ENCODE assay signal across 8 mouse cellular contexts in the genomic region with DNA sequence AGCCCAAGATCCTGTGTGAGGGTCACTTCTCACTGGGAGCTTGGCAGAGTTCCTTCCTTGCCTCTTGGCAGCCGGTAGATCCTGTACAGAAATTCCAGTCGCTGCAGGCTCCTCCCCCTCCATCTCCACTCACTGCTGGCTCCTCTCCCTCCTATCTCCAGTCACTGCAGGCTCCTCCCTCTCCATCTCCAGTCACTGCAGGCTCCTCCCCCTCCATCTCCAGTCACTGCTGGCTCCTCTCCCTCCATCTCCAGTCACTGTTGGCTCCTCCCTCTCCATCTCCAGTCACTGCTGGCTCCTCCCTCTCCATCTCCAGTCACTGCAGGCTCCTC. TPM values are rescaled to one million over a fixed set of nuclear protein-coding genes. Genes with fewer than 3 reads are reported as not detected.
A peak's percentile ranks its signal among the peaks of the same experiment; 100 is the strongest.
DNase-seq lines count a peak whose midpoint lies in the region; ATAC-seq and TF ChIP-seq lines count a peak whose summit lies in the region.
"Had no signal": no experiment of that assay in that cellular context is flagged by ENCODE, and none has a peak within 500 bp of the region (broad histone marks: within the 10 kb centered on the region; RNA-seq: fewer than 3 reads in every experiment).

No protein-coding gene starts in this region.

- no peak overlapping the region for H3K9ac ChIP-seq in forebrain, embryonic 16.5 days (replicated peaks; ENCODE audit: low read depth, low read length)
- no peak overlapping the region for H3K9ac ChIP-seq in limb, embryonic 11.5 days (ENCODE audit: low read length)
- no peak overlapping the region for H3K9ac ChIP-seq in neural tube, embryonic 13.5 days

- TF ChIP-seq CTCF in E14TG2a.4 (conservative IDR thresholded peaks at IDR 0.05; ENCODE audit: low read length) = no peak
- no peak for TF ChIP-seq CTCF in layer of hippocampus, adult 2 months (conservative IDR thresholded peaks at IDR 0.05)

- peak; percentile 28; the same call in 1 of the 2 replicates for ATAC-seq in forebrain, embryonic 16.5 days
- ATAC-seq in limb, embryonic 11.5 days (ENCODE audit: insufficient number of reproducible peaks, low FRiP score, low TSS enrichment, low read depth) = no peak; the same call in 1 of the 2 replicates
- peak; percentile 48 for ATAC-seq in neural tube, embryonic 13.5 days (ENCODE audit: low read depth)

- 0% methylated on average over 2 of the region's 2 CpGs for WGBS in forebrain, embryonic 16.5 days
- WGBS in limb, embryonic 11.5 days = 3% methylated on average over 2 of the region's 2 CpGs
- 0% methylated on average over 2 of the region's 2 CpGs for WGBS in neural tube, embryonic 13.5 days

- H3K36me3 ChIP-seq in E14TG2a.4 (ENCODE audit: insufficient read depth, low read length) = no peaks in the 10 kb centered on the region
- no peaks in the 10 kb centered on the region for H3K36me3 ChIP-seq in forebrain, embryonic 16.5 days (ENCODE audit: control insufficient read depth, insufficient read depth)
- no peaks in the 10 kb centered on the region for H3K36me3 ChIP-seq in limb, embryonic 11.5 days (ENCODE audit: control insufficient read depth, insufficient read depth, low read length)
- H3K36me3 ChIP-seq in neural tube, embryonic 13.5 days = no peaks in the 10 kb centered on the region

- peak overlapping the region; percentile 39; the same call in 1 of the 2 replicates for H3K4me3 ChIP-seq in E14TG2a.4 (replicated peaks; ENCODE audit: low read length)
- no peak overlapping the region for H3K4me3 ChIP-seq in forebrain, embryonic 16.5 days (replicated peaks; ENCODE audit: low read length)
- no peak overlapping the region for H3K4me3 ChIP-seq in limb, embryonic 11.5 days (ENCODE audit: low read depth, low read length)
- no peak overlapping the region for H3K4me3 ChIP-seq in neural tube, embryonic 13.5 days
- H3K4me3 ChIP-seq in layer of hippocampus, adult 2 months = no peak overlapping the region
- H3K4me3 ChIP-seq: erythroblast, embryonic 14.5 days had no signal

- peak; percentile 52 for DNase-seq in 3T3-L1 (ENCODE audit: low read depth, low spot score)
- DNase-seq in limb, embryonic 11.5 days (ENCODE audit: low spot score) = peak; percentile 50
- no peak for DNase-seq in frontal cortex, adult 2 months (ENCODE audit: extremely low spot score in 1 of 2, low spot score in 1 of 2)
- no peak for DNase-seq in layer of hippocampus, adult 2 months (ENCODE audit: low spot score in 2 of 2)

- H3K9me3 ChIP-seq in E14TG2a.4 (ENCODE audit: low read length) = peaks cover 7% of the 10 kb centered on the region; the same call in 1 of the 2 replicates
- H3K9me3 ChIP-seq in forebrain, embryonic 16.5 days (ENCODE audit: control insufficient read depth, low read length) = no peaks in the 10 kb centered on the region
- no peaks in the 10 kb centered on the region for H3K9me3 ChIP-seq in limb, embryonic 11.5 days (ENCODE audit: control insufficient read depth, low read length)
- no peaks in the 10 kb centered on the region for H3K9me3 ChIP-seq in neural tube, embryonic 13.5 days

- no peak overlapping the region for H3K27ac ChIP-seq in forebrain, embryonic 16.5 days (ENCODE audit: low read length)
- no peak overlapping the region; the same call in 1 of the 2 replicates for H3K27ac ChIP-seq in limb, embryonic 11.5 days (replicated peaks; ENCODE audit: low read depth, low read length)
- H3K27ac ChIP-seq in neural tube, embryonic 13.5 days (replicated peaks) = no peak overlapping the region
- H3K27ac ChIP-seq in layer of hippocampus, adult 2 months = no peak overlapping the region

- peaks cover 26% of the 10 kb centered on the region for H3K27me3 ChIP-seq in E14TG2a.4 (ENCODE audit: insufficient read depth, low read length)
- no peaks in the 10 kb centered on the region for H3K27me3 ChIP-seq in forebrain, embryonic 16.5 days (replicated peaks; ENCODE audit: control insufficient read depth, insufficient read depth, low read length)
- no peaks in the 10 kb centered on the region for H3K27me3 ChIP-seq in limb, embryonic 11.5 days (ENCODE audit: control insufficient read depth, insufficient read depth, low read length)
- H3K27me3 ChIP-seq in neural tube, embryonic 13.5 days = peaks cover 31% of the 10 kb centered on the region

- H3K4me2 ChIP-seq in forebrain, embryonic 16.5 days (ENCODE audit: low read length) = no peak overlapping the region
- H3K4me2 ChIP-seq in limb, embryonic 11.5 days (ENCODE audit: low read depth, severe bottlenecking) = no peak overlapping the region
- H3K4me2 ChIP-seq in neural tube, embryonic 13.5 days = 0 out of 2 replicates have a peak overlapping the region, but pooled peaks have one; percentile 31

- H3K4me1 ChIP-seq in E14TG2a.4 (replicated peaks; ENCODE audit: low read depth, low read length) = peaks cover 11% of the 10 kb centered on the region
- H3K4me1 ChIP-seq in forebrain, embryonic 16.5 days (replicated peaks; ENCODE audit: control insufficient read depth, insufficient read depth, low read length) = no peaks in the 10 kb centered on the region; the same call in 1 of the 2 replicates
- 0 out of 2 replicates have a peak, but pooled peaks cover 5% of the 10 kb centered on the region for H3K4me1 ChIP-seq in limb, embryonic 11.5 days (ENCODE audit: control insufficient read depth, insufficient read depth, low read length)
- H3K4me1 ChIP-seq in neural tube, embryonic 13.5 days (replicated peaks) = peaks cover 13% of the 10 kb centered on the region

RNA-seq across cellular contexts. Expression of gene Syt13, which starts 31.0 kb away (rescaled TPM):
- 11.5 and 24.0 TPM in 2 replicates for polyA plus RNA-seq in forebrain, embryonic 16.5 days (2015; fragmentation: Nextera tagmentation; extraction: Ambion mirVana)
- 5.4 and 6.6 TPM in 2 replicates for polyA plus RNA-seq in limb, embryonic 11.5 days (2014; fragmentation: Nextera tagmentation; extraction: Ambion mirVana)
- 46.8 and 52.3 TPM in 2 replicates for polyA plus RNA-seq in neural tube, embryonic 13.5 days (2015; fragmentation: Nextera tagmentation; extraction: Ambion mirVana)
- polyA plus RNA-seq in frontal cortex, adult 2 months (2012; rRNA removed) = 103 and 104 TPM in 2 replicates
- total RNA-seq in layer of hippocampus, adult 2 months (2021) = 100 to 1,000 TPM; 153 to 163 TPM
- polyA plus RNA-seq: erythroblast, embryonic 14.5 days had no signal

Comparison
In these comparisons a context has a peak if more than half of its experiments do, and no peak if none do; other contexts are left out.
1. DNase-seq: peak in 3T3-L1 (single experiment) and limb, embryonic 11.5 days (single experiment); none in frontal cortex, adult 2 months (0 of 2) and layer of hippocampus, adult 2 months (0 of 2).